22 mouse cellular contexts compared by ENCODE assay signal in the genomic region with DNA sequence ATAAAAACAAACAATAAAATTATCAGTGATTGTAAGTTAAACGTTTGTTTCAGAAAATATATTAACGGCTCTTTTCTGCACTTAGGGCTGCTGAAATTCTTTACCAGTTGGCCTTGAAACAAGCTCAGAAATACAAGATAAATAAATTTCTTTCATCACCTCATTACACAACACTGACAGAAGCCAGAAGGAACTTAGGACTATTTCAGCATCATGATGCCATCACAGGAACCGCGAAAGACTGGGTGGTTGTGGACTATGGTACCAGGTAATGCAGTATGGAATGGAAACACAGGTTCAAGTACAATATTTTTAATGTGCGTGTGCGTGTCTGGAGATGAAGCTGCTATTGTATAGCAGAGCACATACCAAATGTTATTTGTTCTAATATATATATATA.
A peak's percentile ranks its signal among the peaks of the same experiment; 100 is the strongest.
DNase-seq lines count a peak whose midpoint lies in the region; ATAC-seq lines count a peak whose summit lies in the region.
"Had no signal": no experiment of that assay in that cellular context is flagged by ENCODE, and none has a peak within 500 bp of the region (broad histone marks: within the 10 kb centered on the region; RNA-seq: fewer than 3 reads in every experiment).

No protein-coding gene starts in this region.

- H3K4me3 ChIP-seq in heart, embryonic 16.5 days (ENCODE audit: low read length) = no peak overlapping the region
- H3K4me3 ChIP-seq in heart, embryonic 11.5 days (ENCODE audit: low read depth, low read length) = no peak overlapping the region
- no peak overlapping the region for H3K4me3 ChIP-seq in liver, embryonic 16.5 days (ENCODE audit: low read depth, low read length)
- no peak overlapping the region for H3K4me3 ChIP-seq in liver, embryonic 11.5 days (ENCODE audit: low read depth, low read length)
- H3K4me3 ChIP-seq: embryonic facial prominence, embryonic 10.5 days; forebrain, embryonic 10.5 days; gastrocnemius, adult 2 months; heart, embryonic 13.5 days; hindbrain, embryonic 10.5 days had no signal

- no peak overlapping the region for H3K4me2 ChIP-seq in heart, embryonic 16.5 days (ENCODE audit: low read depth, low read length)
- H3K4me2 ChIP-seq in heart, embryonic 11.5 days = no peak overlapping the region
- no peak overlapping the region for H3K4me2 ChIP-seq in liver, embryonic 16.5 days (ENCODE audit: low read depth, low read length)
- H3K4me2 ChIP-seq in liver, embryonic 11.5 days = no peak overlapping the region
- H3K4me2 ChIP-seq: heart, embryonic 13.5 days; hindbrain, embryonic 14.5 days had no signal

- ATAC-seq in heart, embryonic 16.5 days (replicated peaks; ENCODE audit: extremely low read depth, insufficient read depth, low FRiP score) = 0 out of 2 replicates have a peak, but pooled peaks have one; percentile 46
- ATAC-seq in heart, embryonic 11.5 days (replicated peaks; ENCODE audit: insufficient number of reproducible peaks, low FRiP score, low TSS enrichment) = no peak
- ATAC-seq in liver, embryonic 16.5 days (ENCODE audit: low read depth) = peak; percentile 77
- ATAC-seq in liver, embryonic 11.5 days (replicated peaks; ENCODE audit: low FRiP score) = no peak
- peak; percentile 79 for ATAC-seq in granulocyte monocyte progenitor cell, adult 5-6 weeks (replicated peaks; ENCODE audit: poor library complexity, severe bottlenecking)
- ATAC-seq: activated CD4-positive, CD25-positive, alpha-beta regulatory T cell, adult 4 months; forebrain, embryonic 14.5 days; Patski had no signal

- peaks cover 38% of the 10 kb centered on the region for H3K36me3 ChIP-seq in heart, embryonic 16.5 days (ENCODE audit: control insufficient read depth, insufficient read depth)
- H3K36me3 ChIP-seq in heart, embryonic 11.5 days (ENCODE audit: control insufficient read depth, insufficient read depth, low read length) = no peaks in the 10 kb centered on the region
- H3K36me3 ChIP-seq in liver, embryonic 16.5 days (ENCODE audit: control insufficient read depth, insufficient read depth) = peaks cover 27% of the 10 kb centered on the region
- H3K36me3 ChIP-seq in liver, embryonic 11.5 days (ENCODE audit: control insufficient read depth, insufficient read depth, low read length) = peaks cover 15% of the 10 kb centered on the region; the same call in 1 of the 2 replicates

- DNase-seq in liver, embryonic 11.5 days (ENCODE audit: low spot score) = no peak
- DNase-seq in adrenal gland, postnatal 10 days = no peak
- no peak for DNase-seq in yolk sac, embryonic 10.5 days (ENCODE audit: low spot score)
- DNase-seq: adrenal gland, adult 2 months; adrenal gland, postnatal 36 days; gastrocnemius, adult 2 months; gastrocnemius, postnatal 36 days; heart, adult 18-20 months; heart, postnatal 14 days had no signal

- H3K27ac ChIP-seq in heart, embryonic 16.5 days (ENCODE audit: low read length) = no peak overlapping the region
- no peak overlapping the region for H3K27ac ChIP-seq in heart, embryonic 11.5 days (ENCODE audit: low read depth, low read length)
- H3K27ac ChIP-seq in liver, embryonic 16.5 days (ENCODE audit: low read length) = no peak overlapping the region
- no peak overlapping the region for H3K27ac ChIP-seq in liver, embryonic 11.5 days (ENCODE audit: low read depth, low read length)
- H3K27ac ChIP-seq: embryonic facial prominence, embryonic 10.5 days; forebrain, embryonic 10.5 days; gastrocnemius, adult 2 months; heart, embryonic 13.5 days; hindbrain, embryonic 10.5 days; hindbrain, embryonic 14.5 days had no signal

- H3K4me1 ChIP-seq in heart, embryonic 16.5 days (ENCODE audit: control insufficient read depth, insufficient read depth, low read length) = peaks cover 6% of the 10 kb centered on the region
- H3K4me1 ChIP-seq in heart, embryonic 11.5 days (ENCODE audit: control insufficient read depth, insufficient read depth, low read length) = no peaks in the 10 kb centered on the region
- H3K4me1 ChIP-seq in liver, embryonic 16.5 days (ENCODE audit: control insufficient read depth, low read depth, low read length) = no peaks in the 10 kb centered on the region
- H3K4me1 ChIP-seq in liver, embryonic 11.5 days (replicated peaks; ENCODE audit: control insufficient read depth, insufficient read depth, low read length) = no peaks in the 10 kb centered on the region
- H3K4me1 ChIP-seq: embryonic facial prominence, embryonic 10.5 days; forebrain, embryonic 10.5 days; hindbrain, embryonic 10.5 days had no signal

- WGBS in heart, embryonic 16.5 days = 65% methylated on average over 6 of the region's 6 CpGs
- WGBS in heart, embryonic 11.5 days (ENCODE audit: insufficient replicate concordance) = 79% methylated on average over 6 of the region's 6 CpGs
- 76% methylated on average over 6 of the region's 6 CpGs for WGBS in liver, embryonic 16.5 days (ENCODE audit: insufficient replicate concordance)
- 91% methylated on average over 6 of the region's 6 CpGs for WGBS in liver, embryonic 11.5 days

- H3K27me3 ChIP-seq in heart, embryonic 16.5 days (ENCODE audit: control insufficient read depth, insufficient read depth, low read length) = no peaks in the 10 kb centered on the region
- no peaks in the 10 kb centered on the region for H3K27me3 ChIP-seq in heart, embryonic 11.5 days (ENCODE audit: control insufficient read depth, insufficient read depth, low read length)
- H3K27me3 ChIP-seq in liver, embryonic 16.5 days (ENCODE audit: control insufficient read depth, insufficient read depth, low read depth, low read length) = no peaks in the 10 kb centered on the region
- no peaks in the 10 kb centered on the region for H3K27me3 ChIP-seq in liver, embryonic 11.5 days (replicated peaks; ENCODE audit: control insufficient read depth, insufficient read depth, low read length)
- H3K27me3 ChIP-seq: CH12.LX; heart, embryonic 13.5 days; Patski had no signal

- no peak overlapping the region for H3K9ac ChIP-seq in heart, embryonic 16.5 days (ENCODE audit: low read length)
- no peak overlapping the region for H3K9ac ChIP-seq in heart, embryonic 11.5 days (ENCODE audit: low read depth, low read length)
- no peak overlapping the region for H3K9ac ChIP-seq in liver, embryonic 16.5 days (ENCODE audit: low read depth, low read length)
- no peak overlapping the region for H3K9ac ChIP-seq in liver, embryonic 11.5 days (ENCODE audit: low read depth, low read length)
- H3K9ac ChIP-seq: heart, embryonic 13.5 days; hindbrain, embryonic 14.5 days had no signal

- H3K9me3 ChIP-seq in heart, embryonic 16.5 days (replicated peaks; ENCODE audit: control insufficient read depth, low read length) = peaks cover 8% of the 10 kb centered on the region
- H3K9me3 ChIP-seq in heart, embryonic 11.5 days (replicated peaks; ENCODE audit: control insufficient read depth, low read length) = no peaks in the 10 kb centered on the region
- no peaks in the 10 kb centered on the region for H3K9me3 ChIP-seq in liver, embryonic 16.5 days (replicated peaks; ENCODE audit: control insufficient read depth, low read length)
- peaks cover 2% of the 10 kb centered on the region; the same call in 1 of the 2 replicates for H3K9me3 ChIP-seq in liver, embryonic 11.5 days (ENCODE audit: control insufficient read depth, low read length)
- H3K9me3 ChIP-seq: embryonic facial prominence, embryonic 10.5 days; hindbrain, embryonic 10.5 days had no signal

Comparison
In these comparisons a context has a peak if more than half of its experiments do, and no peak if none do; other contexts are left out.
1. ATAC-seq: peak in heart, embryonic 16.5 days (single experiment), liver, embryonic 16.5 days (single experiment) and granulocyte monocyte progenitor cell, adult 5-6 weeks (single experiment); none in heart, embryonic 11.5 days (single experiment) and liver, embryonic 11.5 days (single experiment).